Mouse (Mus musculus): ENCODE results near the gene Rab11fip3.
A peak's percentile ranks its signal among the peaks of the same experiment; 100 is the strongest.

The Rab11fip3 gene

DNA sequence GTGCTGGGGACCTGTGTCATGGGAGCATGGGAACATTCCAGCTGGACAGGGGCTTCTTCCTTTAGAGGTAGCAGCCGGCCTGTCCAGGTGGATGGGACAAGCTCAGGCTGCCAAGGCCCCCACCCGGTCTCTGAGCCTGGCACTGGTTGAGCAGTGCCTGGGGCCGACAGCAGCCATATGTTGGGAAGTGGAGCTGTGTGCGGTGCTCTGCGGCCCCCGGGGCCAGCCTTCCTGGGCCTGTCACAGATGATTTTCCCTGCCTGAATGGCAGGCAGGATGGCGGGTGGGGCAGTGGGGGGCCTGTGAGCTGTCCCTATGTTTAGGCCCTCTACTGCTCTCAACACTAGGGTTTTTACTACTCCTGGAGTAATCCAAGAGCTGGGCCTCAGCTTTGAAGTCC lies 113.2 kb downstream of the Rab11fip3 start:
- DNase-seq (ENCODE audit: low spot score in 2 of 2): peak in 1 of 2 experiments; percentile 68

DNA sequence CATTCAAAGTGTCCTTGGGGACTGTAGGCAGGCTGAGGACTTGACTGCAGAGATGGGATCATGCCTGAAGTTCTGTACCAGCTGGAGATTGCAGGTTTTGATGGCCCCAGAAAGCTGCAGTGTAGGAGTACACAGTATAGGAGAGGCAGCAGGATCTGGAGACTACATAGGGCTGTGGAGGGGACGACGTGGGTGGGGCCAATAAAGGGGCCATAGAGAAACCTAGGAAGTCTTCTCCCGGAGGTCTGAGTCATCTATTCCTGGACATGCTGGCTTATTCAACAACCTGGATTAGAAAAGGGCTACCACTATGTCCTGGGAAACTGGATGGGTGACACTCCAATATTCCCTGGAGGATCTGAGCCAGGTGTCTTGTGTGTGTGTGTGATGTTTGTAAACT lies 113.6 kb downstream of the Rab11fip3 start:
- DNase-seq (ENCODE audit: low spot score in 2 of 2): no peak

DNA sequence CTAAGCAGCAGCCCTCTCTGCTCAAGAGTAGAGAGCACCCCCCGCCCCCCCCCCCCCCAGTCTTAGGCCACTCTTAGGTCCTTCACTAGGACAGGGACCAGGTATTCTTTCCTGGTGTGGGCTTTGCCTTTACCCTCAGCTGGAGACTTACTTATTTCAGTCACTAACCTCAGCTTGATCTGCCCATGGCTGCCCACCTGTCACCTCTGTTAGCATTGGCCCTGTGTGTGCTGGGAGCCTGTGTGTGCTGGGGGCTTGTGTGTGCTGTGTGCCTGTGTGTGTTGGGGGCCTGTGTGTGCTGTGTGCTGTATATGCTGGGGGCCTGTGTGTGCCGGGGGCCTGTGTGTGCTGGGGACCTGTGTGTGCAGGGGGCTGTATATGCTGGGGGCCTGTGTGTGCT lies 114.7 kb downstream of the Rab11fip3 start:
- DNase-seq (ENCODE audit: low spot score in 2 of 2): no peak

DNA sequence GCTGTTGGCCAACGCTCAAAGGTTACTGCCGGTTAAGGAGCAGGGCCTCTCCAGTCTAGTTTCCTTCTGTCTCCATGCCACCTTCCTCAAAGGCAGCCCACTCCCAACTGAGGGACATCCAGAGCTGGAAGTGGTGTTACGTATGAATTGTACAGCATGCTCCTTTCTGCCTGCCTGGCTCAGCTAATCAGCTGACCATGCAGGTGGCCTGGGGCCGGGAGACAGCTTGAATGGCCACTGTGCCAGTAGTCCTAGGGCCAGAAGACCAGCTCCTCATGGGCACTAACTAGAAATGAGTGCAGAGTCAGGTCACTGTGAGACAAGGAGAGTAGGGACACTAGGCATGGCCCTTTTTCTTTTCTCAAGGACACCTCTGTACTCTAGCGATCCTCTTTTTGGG lies 116.2 kb downstream of the Rab11fip3 start:
- no peak for DNase-seq (ENCODE audit: low spot score in 2 of 2)

DNA sequence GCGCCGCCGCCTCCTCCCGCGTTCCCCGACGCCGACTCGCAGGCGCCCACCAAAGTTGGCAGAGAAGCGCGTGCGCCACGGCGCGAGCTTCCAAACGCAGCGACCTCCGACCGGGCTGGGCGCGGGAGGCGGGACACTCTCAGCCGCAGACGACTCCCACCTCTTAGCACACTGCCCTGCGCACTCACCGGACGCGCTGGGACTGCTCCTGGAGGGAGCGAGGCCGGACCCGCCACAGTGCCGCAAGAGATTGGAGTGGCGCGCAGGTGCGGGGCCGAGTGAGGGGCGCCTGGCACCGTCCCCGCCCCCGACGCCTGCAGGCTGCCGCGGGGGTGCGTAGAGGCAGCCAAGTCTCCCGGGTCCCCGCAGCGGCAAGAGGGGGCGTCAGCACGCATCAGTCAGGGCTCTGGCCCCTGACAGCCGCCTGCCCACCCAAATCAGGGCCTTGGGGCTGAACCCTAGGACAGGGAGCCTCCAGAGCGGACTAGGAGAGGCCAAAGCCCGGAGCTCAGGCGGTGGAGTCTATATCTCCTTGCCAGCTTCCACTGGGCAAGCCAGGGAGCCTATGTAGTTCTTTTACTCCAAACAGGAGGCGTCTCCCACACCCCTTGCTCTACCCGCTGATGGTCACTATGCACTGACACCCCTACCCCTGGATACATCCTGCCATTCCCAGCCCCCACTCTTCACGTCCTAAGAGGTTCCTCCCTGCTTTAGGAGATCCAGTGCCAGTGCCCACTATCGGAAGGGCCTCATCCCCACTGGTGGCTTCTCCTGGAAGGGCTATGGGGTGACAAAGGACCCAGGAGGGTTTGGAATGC lies 117.3 kb downstream of the Rab11fip3 start, which contains the start of gene A930017K11Rik:
Gene A930017K11Rik (minus strand): TSS at position 763 of the 821 bp plus-strand sequence.
- DNase-seq (ENCODE audit: low spot score in 2 of 2): no peak

DNA sequence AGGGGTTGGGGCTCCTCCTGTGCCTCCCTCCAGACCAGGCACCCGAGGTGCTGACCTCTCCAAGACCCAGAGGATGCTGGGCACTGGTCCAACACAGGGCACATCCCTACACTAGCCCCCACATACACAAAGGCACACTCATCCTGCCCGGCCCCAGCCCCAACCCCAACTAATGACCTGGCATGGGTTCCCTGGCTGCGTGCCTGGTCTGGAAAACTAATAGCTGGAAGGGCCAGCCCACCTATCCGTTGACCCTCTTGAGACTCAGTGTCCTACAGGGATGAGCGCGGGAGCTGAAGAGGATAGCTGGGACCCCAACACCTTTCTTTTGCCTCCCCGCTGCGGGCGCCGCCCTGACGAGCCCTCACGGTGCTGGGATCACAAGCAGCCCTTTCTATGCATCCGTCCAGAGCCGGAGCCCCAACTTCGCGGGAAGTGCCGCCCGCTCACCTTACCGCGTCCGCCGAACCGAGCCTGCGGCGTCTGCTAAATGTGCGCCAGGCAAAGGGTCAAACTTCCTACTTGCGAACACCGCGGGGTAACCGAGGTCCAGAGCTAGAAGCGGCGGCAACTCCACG lies 118.0 kb downstream of the Rab11fip3 start:
- no peak for DNase-seq (ENCODE audit: low spot score in 2 of 2)

DNA sequence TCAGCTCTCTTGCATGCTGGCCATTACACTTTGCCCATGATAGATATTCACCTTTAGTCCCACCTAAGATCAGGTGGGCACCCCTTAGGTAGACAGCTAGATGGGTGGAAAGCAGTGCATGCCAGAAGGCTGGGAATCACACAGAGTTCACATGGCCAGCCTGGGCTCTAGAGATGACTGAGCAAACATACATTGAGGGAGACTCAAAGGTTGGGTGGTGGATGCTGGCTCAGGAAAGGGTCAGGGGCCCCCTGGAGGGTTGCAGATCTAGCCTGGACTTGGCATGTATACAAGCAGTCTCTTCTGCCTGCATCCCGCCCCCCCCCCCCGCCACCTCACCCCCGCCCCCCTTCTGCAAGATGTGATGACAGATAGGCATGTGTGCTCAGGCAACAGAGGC lies 118.6 kb downstream of the Rab11fip3 start:
- no peak for DNase-seq (ENCODE audit: low spot score in 2 of 2)

DNA sequence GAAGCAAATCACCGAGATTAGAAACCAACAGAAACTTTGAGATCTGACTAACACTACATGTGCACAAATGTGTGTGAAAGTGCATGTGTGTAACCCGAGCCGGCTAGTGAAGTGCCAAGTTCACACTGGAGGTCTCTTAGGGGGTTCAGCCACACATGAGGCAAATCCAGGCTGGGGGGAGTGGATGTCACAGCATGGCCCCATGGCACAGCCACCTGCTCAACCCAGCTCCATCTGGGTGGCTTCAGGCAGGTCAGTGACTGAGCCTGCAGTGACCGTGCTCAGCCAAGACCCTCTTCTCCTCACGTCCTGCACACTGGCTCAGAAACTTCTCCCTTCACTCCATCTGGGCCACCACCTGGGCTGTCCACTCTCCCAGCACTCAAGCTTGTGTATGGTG lies 119.4 kb downstream of the Rab11fip3 start:
- no peak for DNase-seq (ENCODE audit: low spot score in 2 of 2)

DNA sequence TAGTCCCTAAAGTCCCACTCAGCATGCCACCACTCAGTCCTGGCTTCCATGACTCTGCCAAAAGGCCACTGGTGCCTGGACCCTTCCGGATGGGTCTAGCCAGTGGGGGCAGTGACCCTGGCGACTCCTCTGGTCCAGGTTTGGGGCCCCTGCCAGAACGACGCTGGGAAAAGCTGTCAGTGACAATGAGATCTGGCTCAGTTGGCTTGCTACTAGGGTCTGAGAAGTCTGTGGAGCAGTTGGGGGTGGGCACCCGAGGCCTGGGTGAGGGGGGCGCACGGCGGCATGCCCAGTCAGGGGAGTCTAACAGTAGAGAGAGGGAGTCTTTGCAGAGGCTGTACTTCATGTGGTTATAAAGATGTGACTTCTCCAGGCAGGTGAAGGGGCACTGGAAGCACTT lies 121.3 kb downstream of the Rab11fip3 start:
- no peak for DNase-seq (ENCODE audit: low spot score in 2 of 2)

DNA sequence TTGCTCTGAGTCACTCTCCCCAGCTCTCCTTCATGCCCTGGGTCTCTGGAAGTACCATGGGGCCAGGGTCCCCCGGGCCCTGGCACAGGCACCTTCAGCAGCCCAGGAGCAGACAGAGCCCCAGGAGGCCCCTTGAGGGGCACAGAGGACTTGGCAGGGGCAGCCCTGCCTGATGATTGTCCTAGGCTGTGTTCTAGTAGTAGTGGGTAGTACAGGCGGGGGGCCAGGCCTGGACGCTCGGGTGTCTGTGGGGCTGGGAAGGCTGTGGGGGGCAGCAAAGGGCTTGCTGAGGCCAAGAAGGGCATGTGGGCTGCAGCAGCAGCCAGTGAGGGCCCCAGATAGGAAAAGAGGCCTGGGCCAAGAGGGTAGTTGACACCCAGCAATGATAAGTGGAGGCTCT lies 121.8 kb downstream of the Rab11fip3 start:
- no peak for DNase-seq (ENCODE audit: low spot score in 2 of 2)

DNA sequence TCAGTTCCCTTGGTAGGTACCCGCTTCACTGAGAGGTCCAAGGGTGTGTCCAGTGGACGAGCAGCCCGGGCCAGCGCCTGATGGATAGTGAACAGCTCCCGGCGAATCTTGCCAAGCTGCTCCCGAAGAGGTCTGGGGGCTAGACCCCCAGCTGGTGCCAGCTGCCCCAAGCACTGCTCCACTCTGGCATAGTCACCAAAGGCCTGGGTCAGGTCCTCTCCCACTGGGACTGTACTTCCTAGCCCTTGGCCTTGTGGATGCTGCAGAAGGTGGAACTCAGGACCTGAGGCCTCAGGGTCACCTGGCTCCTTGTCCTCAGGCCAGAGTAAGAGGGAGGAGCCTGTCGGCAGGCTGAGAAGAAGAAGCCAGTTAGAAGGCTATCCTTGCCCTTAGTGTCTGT lies 122.5 kb downstream of the Rab11fip3 start:
- no peak for DNase-seq (ENCODE audit: low spot score in 2 of 2)

DNA sequence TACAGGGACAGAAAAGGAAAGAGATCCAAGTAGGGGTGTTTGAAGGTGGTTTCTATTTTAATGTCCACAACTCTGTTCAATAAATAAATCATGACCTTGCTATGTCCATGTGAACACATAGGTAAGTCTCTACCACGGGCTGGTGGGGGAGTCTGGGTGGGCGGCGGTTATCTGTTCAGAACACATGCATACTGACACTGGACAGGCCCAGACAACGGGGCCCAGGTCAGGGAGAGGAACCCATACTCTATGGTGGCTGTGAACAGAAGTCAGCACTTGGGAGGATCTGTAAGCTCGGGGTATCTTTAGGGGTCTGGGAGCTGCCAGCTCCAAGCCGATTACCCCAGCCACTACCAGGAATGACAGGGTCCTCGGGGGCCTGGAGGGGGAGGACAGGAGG lies 123.0 kb downstream of the Rab11fip3 start:
- no peak for DNase-seq (ENCODE audit: low spot score in 2 of 2)

DNA sequence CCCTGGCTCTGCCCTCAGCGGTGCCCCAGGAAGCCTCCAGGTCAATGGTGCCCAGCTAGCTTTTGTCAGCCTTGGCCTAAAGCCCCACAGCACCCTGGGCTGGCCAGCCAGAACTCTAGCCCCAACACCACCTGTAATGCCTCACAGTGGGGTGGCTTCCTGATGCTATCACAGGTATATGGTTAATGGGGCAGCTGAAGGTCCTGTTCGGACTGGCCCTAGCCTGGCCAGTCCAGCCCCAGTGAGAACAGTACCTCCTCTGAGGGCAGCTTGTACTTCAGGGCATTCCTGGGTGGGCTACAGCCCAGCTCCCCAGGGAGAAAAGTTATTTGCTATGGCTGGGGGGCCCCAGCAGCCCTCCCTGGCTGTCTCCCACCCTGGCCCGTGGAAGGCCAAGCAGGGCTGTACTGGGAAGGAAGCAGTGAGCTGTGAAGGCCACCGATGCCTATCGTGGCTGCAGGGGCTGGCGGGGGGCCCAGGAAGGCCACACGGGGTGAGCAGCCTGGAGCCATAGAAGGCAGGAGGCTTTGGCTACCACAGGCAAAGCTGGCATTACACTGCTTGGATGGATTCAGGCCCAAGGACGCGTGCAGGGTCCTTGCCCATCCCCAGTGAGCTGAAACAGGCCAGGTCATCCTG lies 123.7 kb downstream of the Rab11fip3 start:
- DNase-seq (ENCODE audit: low spot score in 2 of 2): no peak

DNA sequence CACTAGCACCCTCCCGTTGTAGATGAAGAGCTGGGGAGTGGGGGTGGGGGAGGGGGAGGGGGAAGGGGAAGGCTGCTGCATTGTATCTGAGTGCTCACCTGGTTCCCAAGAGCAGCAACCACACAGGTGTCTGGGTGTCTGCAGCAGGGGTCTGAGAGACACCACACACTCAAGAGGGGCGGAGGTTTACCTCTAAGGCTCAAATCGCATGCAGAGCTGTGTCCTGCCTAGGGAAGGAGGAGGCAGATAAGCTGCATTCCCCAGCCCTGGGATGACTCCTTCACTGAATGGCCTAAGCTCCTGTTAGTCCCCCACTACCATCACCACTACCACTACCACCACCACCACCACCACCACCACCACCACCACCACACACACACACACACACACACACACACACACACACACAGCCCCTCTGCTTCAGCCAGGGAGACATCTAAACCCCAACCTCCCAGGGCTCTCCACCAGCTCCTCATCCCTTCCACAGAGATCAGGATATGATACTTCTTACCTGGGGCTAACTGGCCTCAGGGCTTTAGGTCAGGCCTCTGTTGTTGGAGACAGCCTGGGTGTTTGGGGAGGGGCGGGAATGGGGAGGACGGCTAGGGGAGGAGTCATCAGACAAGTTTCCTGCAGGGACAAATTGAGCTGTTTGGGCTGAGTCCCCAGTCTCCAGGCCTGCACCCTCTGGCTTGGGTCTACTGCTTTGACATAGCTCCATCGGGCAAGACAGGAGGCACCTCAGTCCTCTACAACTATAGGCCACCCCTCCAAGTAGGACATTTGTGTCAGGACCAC lies 124.8 kb downstream of the Rab11fip3 start, which contains the start of the genes Pigq and Nhlrc4:
Gene Pigq (minus strand): TSS at position 571 of the 798 bp plus-strand sequence.
Gene Nhlrc4 (minus strand): TSS at position 596 of the 798 bp plus-strand sequence.
- DNase-seq (ENCODE audit: low spot score in 2 of 2): no peak

DNA sequence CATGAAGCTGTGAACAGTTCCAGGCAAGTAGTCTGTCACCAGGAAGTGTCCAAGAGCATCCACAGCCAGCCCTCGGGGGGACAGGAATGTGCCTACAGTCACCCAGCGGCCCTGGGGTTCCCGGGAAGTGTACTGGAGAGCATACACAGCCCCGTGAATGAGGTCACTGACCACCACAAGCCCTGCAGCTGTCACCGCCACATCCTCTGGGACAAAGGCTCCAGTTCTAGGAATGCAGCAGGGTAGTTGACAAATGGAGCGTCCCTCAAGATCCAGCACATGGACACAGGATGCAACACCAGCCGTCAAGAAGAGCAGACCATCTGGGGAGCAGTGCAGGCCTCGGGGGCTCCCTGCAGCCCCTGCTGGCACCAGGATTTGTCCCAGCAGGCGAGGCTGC lies 125.6 kb downstream of the Rab11fip3 start:
- no peak for DNase-seq (ENCODE audit: low spot score in 2 of 2)

DNA sequence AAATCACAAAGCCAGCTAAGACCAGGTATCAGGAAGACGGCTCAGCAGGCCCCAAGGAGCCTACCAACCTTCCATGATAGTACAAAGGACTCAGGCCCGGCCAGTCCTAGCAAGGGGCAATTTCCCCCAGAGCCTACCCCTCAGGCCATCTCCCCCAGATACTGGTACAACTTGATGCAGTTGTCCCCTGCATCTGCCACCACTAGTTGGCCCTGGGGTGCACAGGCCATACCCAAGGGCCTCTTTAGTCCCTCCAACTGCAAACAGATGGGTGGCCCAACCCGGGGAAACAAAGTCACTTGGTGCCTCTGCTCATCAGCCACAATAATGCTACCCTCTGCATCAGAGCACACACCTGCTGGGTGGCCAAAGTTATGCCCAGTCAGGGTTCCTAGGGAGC lies 126.1 kb downstream of the Rab11fip3 start:
- no peak for DNase-seq (ENCODE audit: low spot score in 2 of 2)

DNA sequence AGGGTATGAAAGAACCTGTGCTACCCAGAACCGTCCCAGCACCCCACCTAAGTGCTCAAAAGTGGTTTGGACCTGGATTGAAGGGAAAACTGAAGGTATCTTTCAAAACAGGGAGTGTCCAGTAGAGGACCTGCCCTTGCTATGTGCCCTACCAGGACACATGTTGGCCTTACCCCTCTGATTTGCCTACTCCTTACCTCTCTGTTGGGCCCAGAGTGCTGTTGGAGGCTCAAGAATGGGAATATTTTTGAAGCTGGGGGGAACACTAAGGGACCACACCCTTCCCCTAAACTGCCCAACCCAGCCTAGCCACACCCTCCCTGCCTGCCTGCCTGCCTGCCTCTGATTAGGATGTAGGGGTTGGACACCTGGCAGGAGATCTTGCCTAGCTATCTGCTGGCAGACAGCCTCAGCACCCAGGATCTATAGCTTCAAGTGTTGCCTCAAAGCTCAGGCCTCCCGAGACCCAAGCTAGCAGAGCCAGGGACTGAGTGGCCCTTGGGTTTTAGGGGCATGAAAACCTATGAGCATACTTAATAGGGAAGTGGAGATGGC lies 126.7 kb downstream of the Rab11fip3 start:
- no peak for DNase-seq (ENCODE audit: low spot score in 2 of 2)

DNA sequence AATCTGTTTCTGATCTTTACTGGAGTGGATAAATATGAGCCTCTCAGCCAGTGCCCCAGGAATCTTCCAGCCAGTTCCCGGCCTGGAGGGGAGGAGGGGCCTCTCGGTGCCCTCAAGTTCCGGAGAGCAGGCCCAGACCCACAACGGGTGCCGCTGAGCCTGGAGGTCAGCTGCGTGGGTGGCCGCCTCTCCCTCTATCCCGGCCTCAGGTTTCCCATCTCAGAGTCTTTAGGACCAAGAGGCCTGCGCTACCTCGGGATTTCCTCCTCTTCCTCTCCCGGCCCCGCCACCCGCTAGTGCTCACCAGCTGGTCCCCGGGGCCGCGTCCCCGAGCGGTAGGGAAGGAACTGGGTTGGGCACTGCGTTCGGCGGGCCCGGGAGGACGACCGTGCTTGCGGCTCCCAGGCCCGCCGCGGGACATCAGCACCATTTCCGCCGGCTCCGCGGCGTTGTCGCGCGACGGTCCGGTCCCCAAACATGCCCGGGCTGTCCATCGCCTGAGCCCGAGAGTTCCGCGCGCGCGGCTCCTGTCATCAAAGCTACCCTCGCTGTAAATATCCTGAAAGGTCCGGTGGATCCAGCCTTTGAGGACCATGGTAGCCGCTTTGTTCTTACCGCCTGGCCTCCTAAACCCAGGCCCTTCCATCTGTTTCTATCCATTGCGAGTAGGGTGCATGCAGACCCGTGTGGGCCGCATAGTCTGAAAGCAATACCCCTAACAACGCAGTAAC lies 127.7 kb downstream of the Rab11fip3 start:
- DNase-seq (ENCODE audit: low spot score in 2 of 2): peak; percentile 65 to 84
